Mouse (Mus musculus): Measurements from ENCODE around the gene Fbxo41. TPM values are rescaled to one million over a fixed set of nuclear protein-coding genes. Genes with fewer than 3 reads are reported as not detected.

Gene Fbxo41
- polyA plus RNA-seq, 1 experiment from 2014 or later = 2.0 TPM

DNA sequence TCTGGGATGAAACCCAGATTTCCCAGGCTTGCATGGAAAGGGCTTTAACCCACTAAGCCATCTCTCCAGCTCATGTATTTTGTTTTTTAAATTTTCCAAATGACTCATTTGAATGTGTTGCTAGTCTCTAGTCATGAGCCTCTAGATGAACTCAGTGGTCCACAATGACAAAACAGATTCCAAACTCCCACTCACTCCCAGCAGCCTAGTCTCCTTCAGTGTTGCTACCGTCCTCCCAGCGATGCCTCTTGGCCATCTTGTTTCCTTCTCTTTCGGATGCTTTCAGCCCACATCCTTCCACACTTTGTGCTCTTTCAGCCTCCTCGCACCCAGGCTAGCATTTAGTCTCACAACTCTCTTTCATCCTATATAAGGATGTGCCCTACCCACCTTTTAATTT is 12.5 kb downstream of the Fbxo41 start:
- Histone ChIP-seq H3K27ac (no peak overlapping the region), H3K36me3 (no peaks in the 10 kb centered on the region), H3K9me3 (no peaks in the 10 kb centered on the region), H3K4me1 (replicated peaks) (peaks cover 34% of the 10 kb centered on the region), H3K9ac (replicated peaks) (no peak overlapping the region), H3K4me2 (no peak overlapping the region), H3K27me3 (peaks cover 30% of the 10 kb centered on the region), H3K4me3 (replicated peaks) (no peak overlapping the region)
- no peak for ATAC-seq (ENCODE audit: insufficient number of reproducible peaks, insufficient read depth, low FRiP score, low TSS enrichment, low read depth)
- 83% methylated on average over 4 of the region's 4 CpGs for WGBS

DNA sequence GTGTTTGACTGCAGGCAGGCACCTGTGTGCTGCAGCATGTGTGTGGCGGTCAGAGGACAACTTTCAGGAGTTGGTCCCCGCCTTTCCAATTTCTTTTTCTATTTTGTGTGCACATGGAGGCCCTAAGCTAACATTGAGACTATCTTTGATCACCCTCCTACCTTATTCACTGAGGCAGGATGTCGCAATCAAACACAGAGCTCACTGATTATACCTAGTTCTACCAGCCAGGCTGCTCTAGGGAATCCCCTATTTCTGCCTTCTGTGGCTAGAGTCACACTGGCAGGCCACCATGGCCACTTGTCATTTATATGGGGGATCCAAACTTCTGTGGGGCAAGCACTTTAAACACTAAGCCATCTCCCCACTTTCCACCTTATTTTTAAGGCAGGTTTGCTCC is 13.1 kb downstream of the Fbxo41 start:
- ATAC-seq (ENCODE audit: insufficient number of reproducible peaks, insufficient read depth, low FRiP score, low TSS enrichment, low read depth) = no peak
- H3K9ac ChIP-seq (replicated peaks) = no peak overlapping the region
- no peak overlapping the region for H3K4me3 ChIP-seq (replicated peaks)
- H3K36me3 ChIP-seq = no peaks in the 10 kb centered on the region
- no peaks in the 10 kb centered on the region for H3K9me3 ChIP-seq
- H3K27ac ChIP-seq = no peak overlapping the region
- 75% methylated on average over 3 of the region's 3 CpGs for WGBS
- H3K4me1 ChIP-seq (replicated peaks) = peaks cover 36% of the 10 kb centered on the region
- no peak overlapping the region for H3K4me2 ChIP-seq
- peaks cover 36% of the 10 kb centered on the region for H3K27me3 ChIP-seq

DNA sequence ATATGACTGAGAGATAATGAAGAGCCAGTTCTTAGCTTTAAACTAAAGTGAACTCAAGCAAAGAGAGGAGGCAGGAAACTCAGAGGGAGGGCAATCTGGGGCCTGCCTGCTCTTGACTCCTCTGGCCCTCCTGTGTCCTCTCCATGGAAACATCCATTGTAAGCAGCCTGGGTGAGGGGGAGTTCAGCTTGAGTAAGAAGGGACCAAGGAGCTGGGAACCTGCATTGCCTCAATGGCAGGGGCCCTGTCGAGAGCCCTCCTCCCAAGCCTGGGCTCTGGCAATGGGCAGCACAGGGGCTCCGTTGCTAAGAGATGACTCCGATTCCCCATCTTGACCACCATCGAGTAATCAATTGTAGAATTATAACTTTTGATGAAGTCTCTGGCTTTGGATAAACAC is 14.3 kb downstream of the Fbxo41 start:
- Histone ChIP-seq H3K36me3 (no peaks in the 10 kb centered on the region), H3K27me3 (peaks cover 43% of the 10 kb centered on the region), H3K9me3 (no peaks in the 10 kb centered on the region), H3K9ac (replicated peaks) (no peak overlapping the region), H3K4me3 (replicated peaks) (no peak overlapping the region), H3K27ac (no peak overlapping the region), H3K4me2 (no peak overlapping the region), H3K4me1 (replicated peaks) (peaks cover 48% of the 10 kb centered on the region)
- 86% methylated on average over 4 of the region's 4 CpGs for WGBS
- ATAC-seq (ENCODE audit: insufficient number of reproducible peaks, insufficient read depth, low FRiP score, low TSS enrichment, low read depth) = no peak

GRCm38 (mm10) chr6:85485738-85486137 is 17.1 kb downstream of the Fbxo41 start:
- ATAC-seq (ENCODE audit: insufficient number of reproducible peaks, insufficient read depth, low FRiP score, low TSS enrichment, low read depth) = no peak
- no peak overlapping the region for H3K4me2 ChIP-seq
- peaks cover 36% of the 10 kb centered on the region for H3K4me1 ChIP-seq (replicated peaks)
- H3K27me3 ChIP-seq = peaks cover 71% of the 10 kb centered on the region
- H3K36me3 ChIP-seq = no peaks in the 10 kb centered on the region
- no peak overlapping the region for H3K4me3 ChIP-seq (replicated peaks)
- H3K27ac ChIP-seq = no peak overlapping the region
- H3K9ac ChIP-seq (replicated peaks) = no peak overlapping the region
- WGBS = 70% methylated on average over 2 of the region's 2 CpGs
- no peaks in the 10 kb centered on the region for H3K9me3 ChIP-seq

- H3K27me3 ChIP-seq = peaks cover 85% of the 10 kb centered on the region
- 3% methylated on average over 92 of the region's 92 CpGs for WGBS
- H3K4me1 ChIP-seq (replicated peaks) = peaks cover 19% of the 10 kb centered on the region
- H3K9me3 ChIP-seq = no peaks in the 10 kb centered on the region
- H3K4me3 ChIP-seq (replicated peaks) = peak overlapping the region; percentile 46
- no peaks in the 10 kb centered on the region for H3K36me3 ChIP-seq
- H3K27ac ChIP-seq = no peak overlapping the region
- peak overlapping the region; percentile 45; the same call in 1 of the 2 replicates for H3K9ac ChIP-seq (replicated peaks)
- ATAC-seq (ENCODE audit: insufficient number of reproducible peaks, insufficient read depth, low FRiP score, low TSS enrichment, low read depth) = no peak; the same call in 1 of the 2 replicates
- peak overlapping the region; percentile 69 for H3K4me2 ChIP-seq
Observed at GRCm38 (mm10) chr6:85483843-85484721, 18.7 kb downstream of the Fbxo41 start.

- no peaks in the 10 kb centered on the region for H3K9me3 ChIP-seq
- 65% methylated on average over 16 of the region's 16 CpGs for WGBS
- no peak for ATAC-seq (ENCODE audit: insufficient number of reproducible peaks, insufficient read depth, low FRiP score, low TSS enrichment, low read depth)
- no peak overlapping the region for H3K4me2 ChIP-seq
- no peak overlapping the region for H3K27ac ChIP-seq
- H3K4me1 ChIP-seq (replicated peaks) = peaks cover 18% of the 10 kb centered on the region
- peaks cover 84% of the 10 kb centered on the region for H3K27me3 ChIP-seq
- no peak overlapping the region for H3K4me3 ChIP-seq (replicated peaks)
- H3K9ac ChIP-seq (replicated peaks) = no peak overlapping the region
- H3K36me3 ChIP-seq = no peaks in the 10 kb centered on the region
Observed at GRCm38 (mm10) chr6:85480685-85481084, 22.1 kb downstream of the Fbxo41 start.

- peaks cover 18% of the 10 kb centered on the region for H3K4me1 ChIP-seq (replicated peaks)
- peaks cover 77% of the 10 kb centered on the region for H3K27me3 ChIP-seq
- H3K27ac ChIP-seq = no peak overlapping the region
- no peak for ATAC-seq (ENCODE audit: insufficient number of reproducible peaks, insufficient read depth, low FRiP score, low TSS enrichment, low read depth)
- H3K4me2 ChIP-seq = no peak overlapping the region
- WGBS = 82% methylated on average over 5 of the region's 5 CpGs
- 0 out of 2 replicates have a peak, but pooled peaks cover 1% of the 10 kb centered on the region for H3K36me3 ChIP-seq
- no peak overlapping the region for H3K9ac ChIP-seq (replicated peaks)
- no peaks in the 10 kb centered on the region for H3K9me3 ChIP-seq
- no peak overlapping the region for H3K4me3 ChIP-seq (replicated peaks)
Observed at GRCm38 (mm10) chr6:85479979-85480378, 22.8 kb downstream of the Fbxo41 start.

DNA sequence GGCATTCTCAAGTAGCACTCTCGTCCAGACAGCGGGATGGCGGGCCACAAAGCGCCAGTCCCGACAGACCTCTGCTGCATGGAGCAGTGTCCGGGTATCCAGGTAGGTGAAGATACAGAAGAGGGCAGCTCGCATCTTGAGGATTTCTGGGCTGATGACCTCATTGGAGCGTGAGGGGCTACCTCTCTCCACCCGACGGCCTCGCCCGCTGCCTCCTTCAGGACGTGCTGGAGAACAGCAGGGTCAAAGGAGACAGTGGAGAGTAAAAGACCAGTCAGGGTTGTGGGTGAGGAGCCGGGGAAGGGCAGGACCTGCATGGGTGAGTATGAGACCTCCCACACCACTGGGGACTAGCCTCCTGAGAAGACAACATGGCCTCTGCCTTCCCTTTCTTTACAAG is 24.4 kb downstream of the Fbxo41 start:
- ATAC-seq (ENCODE audit: insufficient number of reproducible peaks, insufficient read depth, low FRiP score, low TSS enrichment, low read depth) = no peak
- Histone ChIP-seq H3K9me3 (no peaks in the 10 kb centered on the region), H3K9ac (replicated peaks) (no peak overlapping the region), H3K4me3 (replicated peaks) (no peak overlapping the region), H3K27ac (no peak overlapping the region), H3K36me3 (0 out of 2 replicates have a peak, but pooled peaks cover 5% of the 10 kb centered on the region), H3K4me1 (replicated peaks) (peaks cover 4% of the 10 kb centered on the region), H3K4me2 (no peak overlapping the region), H3K27me3 (peaks cover 61% of the 10 kb centered on the region)
- 46% methylated on average over 14 of the region's 14 CpGs for WGBS

GRCm38 (mm10) chr6:85477366-85477917 is 25.4 kb downstream of the Fbxo41 start:
- Histone ChIP-seq H3K4me3 (replicated peaks) (no peak overlapping the region), H3K36me3 (peaks cover 5% of the 10 kb centered on the region; the same call in 1 of the 2 replicates), H3K9ac (replicated peaks) (no peak overlapping the region), H3K4me1 (replicated peaks) (peaks cover 4% of the 10 kb centered on the region), H3K27ac (peak overlapping the region; percentile 23; the same call in 1 of the 2 replicates), H3K4me2 (no peak overlapping the region), H3K9me3 (no peaks in the 10 kb centered on the region), H3K27me3 (peaks cover 59% of the 10 kb centered on the region)
- 32% methylated on average over 10 of the region's 10 CpGs for WGBS
- ATAC-seq (ENCODE audit: insufficient number of reproducible peaks, insufficient read depth, low FRiP score, low TSS enrichment, low read depth) = peak; percentile 73; the same call in 1 of the 2 replicates

DNA sequence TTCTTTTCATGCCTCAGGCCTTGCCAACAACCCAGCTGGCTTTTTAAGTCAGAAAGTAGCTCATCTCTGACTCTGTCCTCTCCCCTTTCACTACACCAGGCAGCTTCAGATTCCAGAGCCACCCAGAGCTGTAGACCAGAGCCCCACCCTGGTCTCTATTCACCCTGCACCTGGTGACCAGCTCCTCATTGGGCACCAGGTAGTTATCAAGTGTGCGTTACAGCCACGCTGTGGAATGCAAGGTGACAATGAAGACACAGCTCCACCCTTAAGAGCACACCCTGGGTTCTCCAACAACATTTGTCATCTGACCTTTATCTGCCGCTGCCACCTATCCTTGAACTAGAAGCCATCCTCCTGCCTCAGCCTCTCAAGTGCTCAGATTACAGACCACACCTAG is 27.2 kb downstream of the Fbxo41 start:
- peaks cover 41% of the 10 kb centered on the region for H3K27me3 ChIP-seq
- peaks cover 5% of the 10 kb centered on the region; the same call in 1 of the 2 replicates for H3K36me3 ChIP-seq
- H3K27ac ChIP-seq = no peak overlapping the region
- no peak overlapping the region for H3K4me2 ChIP-seq
- H3K4me3 ChIP-seq (replicated peaks) = no peak overlapping the region
- no peak overlapping the region for H3K9ac ChIP-seq (replicated peaks)
- WGBS = 94% methylated on average over 3 of the region's 3 CpGs
- no peaks in the 10 kb centered on the region for H3K9me3 ChIP-seq
- no peak for ATAC-seq (ENCODE audit: insufficient number of reproducible peaks, insufficient read depth, low FRiP score, low TSS enrichment, low read depth)
- H3K4me1 ChIP-seq (replicated peaks) = peaks cover 4% of the 10 kb centered on the region

- 54% methylated on average over 5 of the region's 5 CpGs for WGBS
- peaks cover 11% of the 10 kb centered on the region for H3K27me3 ChIP-seq
- H3K4me2 ChIP-seq = no peak overlapping the region
- H3K4me3 ChIP-seq (replicated peaks) = no peak overlapping the region
- peaks cover 30% of the 10 kb centered on the region for H3K36me3 ChIP-seq
- ATAC-seq (ENCODE audit: insufficient number of reproducible peaks, insufficient read depth, low FRiP score, low TSS enrichment, low read depth) = no peak
- H3K27ac ChIP-seq = no peak overlapping the region
- no peaks in the 10 kb centered on the region for H3K9me3 ChIP-seq
- no peak overlapping the region for H3K9ac ChIP-seq (replicated peaks)
- H3K4me1 ChIP-seq (replicated peaks) = peaks cover 3% of the 10 kb centered on the region
Observed at GRCm38 (mm10) chr6:85472542-85472941, 30.3 kb downstream of the Fbxo41 start.

Measured in limb, embryonic 12.5 days (tissue).